Mouse (Mus musculus): ENCODE data around the gene Zfp597. TPM values are rescaled to one million over a fixed set of nuclear protein-coding genes. Genes with fewer than 3 reads are reported as not detected.

Zfp597 gene
- 24.4 TPM in 2 replicates for total RNA-seq (2021)
- long read RNA-seq, partial matches to known transcripts, result 0 of 7 reads
- long read RNA-seq, other reads (novel, unspliced or antisense), result 6 of 7 reads

GRCm38 (mm10) chr16:3884201-3885064 lies at the start of gene Zfp597, which contains the start of gene Gm20695:
Gene Zfp597 (minus strand): TSS chr16:3884561.
Gene Gm20695 (plus strand): TSS chr16:3884648.
- DNase-seq, result peak; percentile 97

GRCm38 (mm10) chr16:3934091-3934490 lies 49.7 kb upstream of the Zfp597 start:
- no peak for DNase-seq

- DNase-seq, result no peak
Measured at GRCm38 (mm10) chr16:3933536-3933935, 49.2 kb upstream of the Zfp597 start.

GRCm38 (mm10) chr16:3929151-3929550 lies 44.8 kb upstream of the Zfp597 start:
- DNase-seq, result no peak

- no peak for DNase-seq
Measured at GRCm38 (mm10) chr16:3928582-3928981, 44.2 kb upstream of the Zfp597 start.

GRCm38 (mm10) chr16:3923966-3924365 lies 39.6 kb upstream of the Zfp597 start:
- no peak for DNase-seq

- no peak for DNase-seq
Measured at GRCm38 (mm10) chr16:3923515-3923914, 39.2 kb upstream of the Zfp597 start.

- no peak for DNase-seq
Measured at GRCm38 (mm10) chr16:3920756-3921155, 36.4 kb upstream of the Zfp597 start.

GRCm38 (mm10) chr16:3909118-3909517 lies 24.8 kb upstream of the Zfp597 start:
- no peak for DNase-seq

GRCm38 (mm10) chr16:3908537-3909111 lies 24.3 kb upstream of the Zfp597 start, which contains the start of the genes 1700037C18Rik and Cluap1:
Gene 1700037C18Rik (minus strand): TSS chr16:3908689.
Gene Cluap1 (plus strand): TSS chr16:3908801.
- DNase-seq, result peak; percentile 90

GRCm38 (mm10) chr16:3907471-3907870 lies 23.1 kb upstream of the Zfp597 start:
- no peak for DNase-seq

GRCm38 (mm10) chr16:3896553-3896952 lies 12.2 kb upstream of the Zfp597 start:
- DNase-seq, result no peak

GRCm38 (mm10) chr16:3896046-3896445 lies 11.7 kb upstream of the Zfp597 start:
- no peak for DNase-seq

- DNase-seq, result no peak
Measured at GRCm38 (mm10) chr16:3895173-3895792, 10.9 kb upstream of the Zfp597 start.

GRCm38 (mm10) chr16:3893739-3894138 lies 9.4 kb upstream of the Zfp597 start:
- DNase-seq, result no peak

GRCm38 (mm10) chr16:3891621-3892295 lies 7.4 kb upstream of the Zfp597 start:
- DNase-seq, result no peak

GRCm38 (mm10) chr16:3885065-3885670 lies 807 bp upstream of the Zfp597 start:
- DNase-seq, result no peak

- no peak for DNase-seq
Measured at GRCm38 (mm10) chr16:3876346-3876745, 8.0 kb downstream of the Zfp597 start.

- peak; percentile 92 for DNase-seq
Measured at GRCm38 (mm10) chr16:3872216-3873047, 11.9 kb downstream of the Zfp597 start, which contains the start of gene Naa60. Gene Naa60 (plus strand): TSS chr16:3872375.

GRCm38 (mm10) chr16:3871815-3872214 lies 12.5 kb downstream of the Zfp597 start:
- DNase-seq, result no peak

- DNase-seq, result no peak
Measured at GRCm38 (mm10) chr16:3859254-3859653, 25.1 kb downstream of the Zfp597 start.

All from adrenal gland, postnatal 25 days (tissue).